Mouse (Mus musculus): Measurements from ENCODE around the gene Arhgap21.
"Not testable (repeated sequence)": the region's sequence is repeated elsewhere in the genome, so short reads cannot be mapped to it uniquely, and the experiment has no call there.

Arhgap21 gene

DNA sequence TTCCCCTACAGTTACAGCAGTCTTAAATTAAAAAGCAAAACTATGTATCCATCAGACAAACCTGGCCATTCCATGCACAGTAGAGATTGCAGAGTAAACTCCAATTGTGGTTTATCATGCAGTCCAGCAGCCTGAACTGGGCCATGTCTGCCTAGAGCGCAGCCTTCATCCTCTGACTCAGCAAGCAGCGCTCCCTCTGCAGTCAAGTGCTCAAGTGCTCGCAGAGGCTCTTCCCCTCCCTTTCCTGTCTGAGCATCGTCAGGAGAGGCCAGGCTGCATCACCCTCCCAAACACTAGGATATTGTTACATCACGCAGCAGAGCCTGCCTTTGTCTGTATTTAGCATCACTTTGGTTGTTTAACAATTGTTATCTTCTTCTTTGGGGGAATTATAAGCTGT is 25.5 kb downstream of the Arhgap21 start:
- in situ Hi-C loops (cut with MboI, MseI), result no loop called here

DNA sequence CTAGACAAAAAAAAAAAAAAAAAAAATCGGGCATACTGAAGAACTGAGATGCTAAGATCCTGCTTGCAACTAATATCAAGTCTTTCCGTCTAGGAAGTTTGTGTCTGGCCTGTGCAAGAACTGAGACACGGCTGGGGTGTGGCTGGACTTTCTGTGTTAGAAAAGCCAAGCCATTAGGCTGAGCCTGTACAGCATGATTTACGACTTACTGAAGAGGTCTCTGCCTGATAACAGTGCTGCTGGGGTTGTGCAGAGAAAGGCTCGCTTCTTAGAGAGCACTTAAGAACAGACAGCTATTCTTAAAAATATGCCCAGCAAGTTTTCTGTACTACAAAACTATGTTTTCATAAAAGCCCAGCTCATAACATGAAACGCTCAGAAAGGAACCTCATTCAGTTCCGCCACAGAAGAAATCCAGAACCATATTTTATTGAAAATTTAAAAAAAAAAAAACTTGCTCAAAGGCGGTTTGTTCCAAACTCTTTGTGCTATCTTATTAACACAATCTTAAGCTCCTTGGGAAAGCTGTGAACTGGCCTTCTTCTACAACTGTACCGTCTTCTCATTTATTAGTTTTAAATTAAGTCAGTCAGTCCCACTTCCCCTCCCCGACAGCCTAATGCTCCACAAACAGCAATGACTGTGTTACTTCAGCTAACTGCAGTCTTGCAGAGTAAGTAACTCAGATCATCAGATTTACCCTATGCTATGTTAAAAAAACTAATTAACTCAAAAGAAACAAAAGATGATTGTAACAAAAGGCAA is 26.1 kb downstream of the Arhgap21 start:
- in situ Hi-C loops (cut with MboI, MseI), result no loop called here

DNA sequence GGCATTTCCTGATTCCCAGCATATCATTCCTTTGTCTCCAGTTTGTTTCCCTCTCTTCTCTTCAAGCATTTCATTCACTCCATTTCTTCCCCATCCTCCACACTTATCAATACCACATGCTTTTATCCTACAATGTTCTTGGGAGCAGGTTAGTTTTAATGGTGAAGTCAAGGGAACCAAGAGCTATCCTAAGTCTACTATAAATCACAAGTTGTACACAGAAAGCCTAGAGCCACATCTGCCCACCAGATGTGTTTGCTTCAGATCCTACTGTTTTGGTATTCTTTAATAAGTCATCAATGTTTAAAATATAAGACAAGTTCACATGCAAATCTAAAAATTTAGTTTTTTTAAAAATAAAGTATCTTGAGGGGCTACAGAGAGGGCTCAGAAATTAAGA is 27.6 kb downstream of the Arhgap21 start:
- in situ Hi-C loops (cut with MboI, MseI), result no loop called here

DNA sequence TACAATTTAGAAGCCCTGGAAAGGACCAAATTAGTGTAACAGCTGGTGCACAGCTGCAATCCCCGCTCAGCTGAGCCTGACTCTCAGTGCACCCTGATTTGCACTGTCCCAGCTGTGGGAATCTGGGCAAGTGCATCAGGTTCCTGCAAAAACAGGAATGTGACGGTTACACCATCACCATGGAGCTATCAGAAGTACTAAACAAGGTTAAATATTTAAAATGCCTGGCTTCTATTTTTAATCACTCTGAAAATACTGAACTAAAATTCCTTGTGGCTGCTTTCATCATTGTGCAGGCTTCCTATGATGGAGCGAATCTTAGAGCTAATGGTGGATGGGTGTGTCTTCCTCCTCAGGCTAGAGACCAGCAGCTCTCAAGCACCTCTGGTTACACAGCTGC is 29.3 kb downstream of the Arhgap21 start:
- in situ Hi-C loops (cut with MboI, MseI), result no loop called here

DNA sequence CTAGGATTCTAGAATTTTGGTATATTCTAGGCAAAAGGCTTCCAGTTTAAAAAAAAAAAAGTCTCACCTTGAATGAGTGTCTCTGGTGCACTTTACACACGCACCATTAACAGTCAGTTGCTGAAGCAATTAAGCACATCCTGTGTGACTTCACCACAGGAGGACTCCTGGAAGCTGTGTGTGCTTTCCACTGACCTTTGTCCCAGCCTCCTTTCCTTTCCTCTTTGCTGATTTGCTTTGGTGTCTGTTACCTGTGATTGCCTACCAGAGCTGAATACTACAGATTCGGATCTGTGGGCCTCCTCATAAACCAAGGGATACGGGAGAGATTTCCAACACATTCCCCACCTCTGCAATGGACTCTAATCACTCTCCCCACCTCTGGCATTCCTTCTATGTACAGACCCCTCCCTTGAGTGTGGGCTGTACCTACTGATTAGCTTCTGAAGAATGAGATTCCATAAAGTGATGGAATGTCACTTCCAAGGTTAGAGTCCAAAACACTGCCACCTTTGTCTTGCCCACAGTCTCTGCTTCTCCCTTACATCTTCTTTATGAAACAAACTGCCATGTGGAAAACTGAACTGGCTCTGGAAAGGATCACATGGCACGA is 32.0 kb downstream of the Arhgap21 start:
- in situ Hi-C loops (cut with MboI, MseI), result no loop called here

DNA sequence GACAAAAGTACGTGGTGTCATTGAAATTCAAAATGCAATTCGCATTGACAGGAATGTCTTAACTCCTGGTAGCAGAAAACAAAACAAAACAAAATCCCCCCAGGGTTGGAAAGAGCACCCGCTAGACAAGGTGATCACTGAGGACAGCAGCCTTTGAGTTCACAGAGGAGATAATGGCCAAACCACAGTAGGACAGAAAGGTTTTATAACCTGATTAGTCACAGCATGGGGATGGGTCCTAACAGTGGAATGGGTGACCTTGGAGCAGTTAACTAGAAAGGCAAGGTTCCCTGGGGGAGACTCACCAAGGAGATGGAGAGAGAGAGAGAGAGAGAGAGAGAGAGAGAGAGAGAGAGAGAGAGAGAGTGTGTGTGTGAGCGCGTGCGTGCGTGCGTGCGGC is 34.3 kb downstream of the Arhgap21 start:
- in situ Hi-C loops (cut with MboI, MseI), result no loop called here

DNA sequence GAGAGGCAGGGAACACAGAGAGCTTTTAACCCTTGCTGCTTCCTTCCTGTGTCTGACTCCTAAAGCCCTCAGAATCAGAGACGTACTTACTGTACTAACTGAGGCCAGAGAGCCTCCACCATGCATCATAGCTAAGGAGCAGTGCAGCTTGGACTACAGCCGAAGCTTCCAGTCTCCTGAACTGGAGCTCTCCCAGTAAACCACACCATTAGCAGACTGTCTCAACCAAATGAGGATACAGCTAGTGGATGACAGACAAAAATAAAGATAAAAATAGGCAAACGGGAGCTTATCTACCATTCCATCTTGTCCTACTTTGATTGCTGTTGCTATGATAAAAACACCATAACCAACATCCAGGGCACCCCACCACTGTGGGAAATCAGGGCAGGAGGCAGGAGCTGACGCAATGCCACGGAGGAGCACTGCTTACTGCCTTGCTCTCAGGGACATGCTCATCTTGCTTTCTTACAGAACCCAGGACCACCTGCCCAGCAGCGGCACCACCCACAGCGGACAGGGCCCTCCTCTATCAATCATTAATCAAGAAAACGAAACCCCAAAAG is 35.9 kb downstream of the Arhgap21 start:
- in situ Hi-C loops (cut with MboI, MseI), result no loop called here

DNA sequence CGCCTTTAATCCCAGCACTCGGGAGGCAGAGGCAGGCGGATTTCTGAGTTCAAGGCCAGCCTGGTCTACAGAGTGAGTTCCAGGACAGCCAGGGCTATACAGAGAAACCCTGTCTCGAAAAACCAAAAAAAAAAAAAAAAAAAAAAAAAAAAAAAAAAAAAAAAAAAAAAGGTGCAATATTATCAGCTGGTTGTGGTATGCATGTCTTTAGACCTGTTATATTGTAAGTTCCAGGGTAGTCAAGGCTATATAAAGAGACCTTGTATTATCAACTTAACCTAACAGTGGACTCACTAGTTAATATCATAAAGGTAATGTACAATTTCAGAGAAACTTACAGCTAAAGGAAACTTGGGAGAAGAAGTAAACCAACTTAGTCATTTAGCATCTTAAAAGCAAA is 36.9 kb downstream of the Arhgap21 start:
- in situ Hi-C loops (cut with MboI, MseI), result not testable (repeated sequence)

DNA sequence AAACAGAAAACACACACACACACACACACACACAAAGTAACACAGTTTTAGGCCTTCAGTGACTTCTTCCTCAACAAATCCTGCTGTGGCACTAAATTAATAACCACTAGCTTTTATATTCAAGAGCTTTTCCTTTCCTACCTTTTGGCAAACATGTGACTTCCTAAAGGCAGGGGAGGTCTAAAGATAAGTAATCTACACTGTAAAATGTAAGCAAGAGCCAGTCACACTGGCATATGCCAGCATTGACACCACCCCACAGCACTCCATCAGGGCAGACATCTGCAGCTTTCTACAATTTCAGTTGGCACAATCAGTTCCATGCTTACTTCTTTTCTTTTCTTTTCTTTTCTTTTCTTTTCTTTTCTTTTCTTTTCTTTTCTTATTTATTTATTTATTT is 40.2 kb downstream of the Arhgap21 start:
- in situ Hi-C loops (cut with MboI, MseI), result loop anchor here (10.0 kb wide), 1 partner anchor 1874 kb away; no protein-coding TSS in a partner anchor

DNA sequence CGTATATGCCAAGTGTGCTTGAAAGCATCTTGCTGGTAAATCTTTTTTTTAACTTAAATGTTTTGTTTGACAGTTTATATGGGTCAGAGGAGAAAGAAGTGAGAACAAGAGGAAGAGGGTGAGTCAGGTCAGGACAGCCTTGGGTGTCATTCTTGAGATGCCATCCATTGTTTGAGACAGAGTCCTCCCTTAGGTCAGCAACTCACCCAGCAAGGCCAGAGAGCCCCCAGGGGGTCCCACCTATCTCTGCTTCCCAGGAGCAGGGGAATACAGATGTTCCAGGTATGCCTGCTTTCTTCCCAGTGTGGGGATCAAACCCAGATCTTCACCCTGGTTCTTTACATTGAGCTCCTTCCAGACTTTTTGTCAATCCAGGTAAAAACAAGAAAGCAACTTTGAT is 43.7 kb downstream of the Arhgap21 start:
- in situ Hi-C loops (cut with MboI, MseI), result loop anchor here (10.0 kb wide), 1 partner anchor 1870 kb away; no protein-coding TSS in a partner anchor

DNA sequence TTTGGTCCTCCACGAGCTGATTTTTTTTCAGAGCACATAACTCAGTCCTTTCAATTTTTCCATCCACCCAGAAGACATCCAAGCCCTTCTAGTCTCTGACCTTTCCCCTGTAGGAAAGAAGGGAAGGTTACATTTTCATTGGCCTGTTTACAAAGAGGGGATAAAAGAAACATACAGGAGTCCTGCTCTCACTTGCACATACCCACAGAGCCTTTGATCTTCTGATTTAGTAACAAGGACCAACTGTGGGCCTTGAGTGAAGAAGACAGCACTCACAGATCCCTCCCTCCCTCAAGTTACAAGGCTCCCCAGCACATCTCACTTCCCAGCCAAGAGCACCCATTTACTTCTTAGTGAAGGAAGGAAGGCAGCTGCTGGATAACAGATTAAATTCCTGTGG is 46.3 kb downstream of the Arhgap21 start:
- in situ Hi-C loops (cut with MboI, MseI), result loop anchor here (10.0 kb wide), 1 partner anchor 1868 kb away; no protein-coding TSS in a partner anchor

DNA sequence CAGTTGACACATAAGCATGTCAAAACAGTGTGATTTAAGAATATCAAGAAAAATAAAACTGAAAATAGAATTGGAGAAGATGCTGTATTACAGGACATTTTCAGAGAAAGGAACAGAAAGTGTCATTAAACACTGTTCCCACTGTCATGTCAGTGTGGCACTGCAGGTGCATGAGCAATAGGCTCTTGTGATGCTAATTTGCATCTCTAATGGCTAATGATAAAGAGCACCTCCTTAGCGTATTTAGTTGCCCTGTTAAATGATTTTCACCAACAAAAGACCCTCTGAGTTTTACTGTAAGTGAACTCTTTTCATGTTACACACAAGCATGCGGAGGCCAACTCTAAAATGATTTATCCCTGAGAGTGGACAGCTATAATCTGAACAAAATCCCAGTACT is 47.1 kb downstream of the Arhgap21 start:
- in situ Hi-C loops (cut with MboI, MseI), result loop anchor here (10.0 kb wide), 1 partner anchor 1867 kb away; no protein-coding TSS in a partner anchor

DNA sequence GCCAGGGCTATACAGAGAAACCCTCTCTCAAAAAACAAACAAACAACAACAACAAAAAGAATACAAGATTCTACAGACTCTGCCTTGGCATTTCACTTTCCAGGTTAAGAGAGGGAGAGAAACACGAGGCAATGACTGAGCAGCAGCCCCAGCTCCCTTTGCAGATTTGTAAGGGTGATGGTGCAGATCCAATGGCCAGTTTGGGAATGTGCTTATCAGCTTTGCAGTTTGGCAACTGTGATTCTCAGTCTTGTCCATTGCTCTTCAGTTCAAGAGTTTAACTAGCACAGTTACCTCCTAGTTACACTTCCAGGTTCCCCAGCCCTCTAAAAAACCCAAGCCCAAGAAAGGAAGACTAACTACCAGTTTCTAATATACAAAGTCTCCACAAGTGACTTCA is 47.7 kb downstream of the Arhgap21 start:
- in situ Hi-C loops (cut with MboI, MseI), result loop anchor here (10.0 kb wide), 1 partner anchor 1866 kb away; no protein-coding TSS in a partner anchor

DNA sequence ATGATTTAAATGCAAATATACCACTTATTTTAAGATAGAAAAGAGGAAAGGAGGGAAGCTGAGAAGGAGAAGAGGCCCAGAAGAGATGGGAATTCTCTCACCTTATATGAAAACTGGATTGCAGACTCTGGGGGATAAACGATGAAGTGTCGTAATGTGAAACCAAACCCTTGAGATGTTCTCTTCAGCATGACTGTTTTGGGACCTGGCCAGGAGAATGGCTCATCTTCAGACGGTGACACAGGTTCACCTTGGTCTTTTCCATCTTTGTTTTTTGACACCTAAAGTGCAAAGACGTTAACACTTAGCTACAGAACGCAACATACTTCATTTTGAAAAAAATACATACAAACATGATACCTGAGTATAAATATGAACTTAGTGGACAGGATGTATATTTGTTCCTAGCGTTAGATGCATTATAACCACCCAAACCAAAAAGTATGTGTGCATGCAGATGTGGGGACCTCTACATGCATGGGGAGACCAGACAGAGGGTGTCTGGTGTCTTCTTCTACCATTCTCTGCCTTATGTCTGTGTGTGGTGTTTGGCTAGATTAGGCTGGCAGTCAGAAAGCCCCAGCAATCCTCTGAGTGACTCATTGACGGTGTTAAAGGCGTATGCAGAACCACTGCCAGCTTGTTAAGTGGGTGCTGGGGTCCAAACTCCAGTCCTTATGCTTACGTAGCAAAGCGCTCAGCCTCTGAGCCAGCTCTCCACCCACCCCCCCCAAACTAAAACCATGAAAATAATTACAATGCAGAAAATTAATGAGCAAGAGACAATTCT is 54.0 kb downstream of the Arhgap21 start:
- in situ Hi-C loops (cut with MboI, MseI), result no loop called here

DNA sequence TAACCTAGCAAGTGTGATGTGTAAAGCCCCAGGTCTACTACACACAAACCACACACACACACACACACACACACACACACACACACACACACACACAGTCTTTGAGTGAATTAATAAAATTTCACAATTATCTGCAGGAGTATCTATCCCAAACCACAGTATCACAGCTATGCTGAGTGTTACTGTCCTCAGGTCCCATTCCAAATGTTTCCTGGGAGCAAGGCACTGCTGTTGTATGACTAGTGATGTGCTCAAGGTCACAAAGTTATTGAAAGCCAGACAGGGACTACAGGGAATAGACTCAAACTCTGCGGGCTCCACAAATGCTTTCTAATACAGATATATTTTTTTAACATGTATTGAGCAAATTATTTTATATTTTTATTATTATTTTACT is 55.7 kb downstream of the Arhgap21 start:
- in situ Hi-C loops (cut with MboI, MseI), result no loop called here

DNA sequence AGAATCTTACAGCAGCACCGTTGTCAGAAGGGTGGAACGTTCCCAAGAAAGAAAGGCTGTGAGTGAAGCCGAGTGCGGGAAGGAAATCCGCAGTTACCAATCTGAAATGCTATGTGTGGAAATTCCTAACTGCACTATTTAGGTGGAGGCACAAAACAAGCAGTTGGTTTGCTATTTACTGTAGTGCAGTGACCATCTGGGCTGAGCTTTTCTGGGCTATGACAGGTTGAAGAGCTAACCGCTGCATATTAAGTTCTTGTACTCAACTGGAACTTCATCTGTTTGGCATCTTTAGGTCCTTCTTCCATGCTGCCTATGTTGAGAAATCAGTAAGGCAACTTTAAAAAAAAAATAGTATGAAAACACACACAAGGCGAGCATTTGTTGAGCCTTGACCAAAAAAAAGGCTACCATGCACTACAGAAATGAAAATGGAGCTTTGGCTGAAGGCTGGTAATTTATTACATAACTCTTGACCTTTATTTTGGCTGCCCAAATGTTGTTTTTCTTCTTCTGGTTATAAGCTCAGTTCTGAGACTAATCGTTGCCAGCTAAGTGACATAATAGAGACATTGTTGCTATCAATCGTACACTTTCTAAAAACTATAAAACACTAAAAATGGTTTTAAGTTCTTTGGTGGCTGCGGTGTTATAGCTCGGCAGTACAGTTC is 56.2 kb downstream of the Arhgap21 start:
- in situ Hi-C loops (cut with MboI, MseI), result no loop called here

DNA sequence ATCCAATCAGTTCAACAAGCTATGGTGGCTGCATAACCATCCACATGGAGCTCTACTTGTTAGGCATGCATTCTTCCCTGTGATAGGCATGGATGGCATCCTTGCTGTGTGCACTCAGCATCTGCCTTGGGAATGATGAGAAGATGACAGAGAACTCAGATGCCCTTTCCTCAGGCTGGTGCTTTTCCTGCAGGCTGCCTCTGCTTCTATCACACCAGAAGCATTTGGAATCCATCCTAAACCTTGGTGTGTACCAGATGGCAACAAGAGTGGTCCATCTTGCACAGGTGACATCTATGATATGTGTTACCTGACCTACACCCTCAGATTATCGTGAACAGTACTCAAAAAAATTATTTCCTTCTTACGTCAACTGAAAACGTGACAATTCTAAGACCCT is 58.2 kb downstream of the Arhgap21 start:
- in situ Hi-C loops (cut with MboI, MseI), result no loop called here

DNA sequence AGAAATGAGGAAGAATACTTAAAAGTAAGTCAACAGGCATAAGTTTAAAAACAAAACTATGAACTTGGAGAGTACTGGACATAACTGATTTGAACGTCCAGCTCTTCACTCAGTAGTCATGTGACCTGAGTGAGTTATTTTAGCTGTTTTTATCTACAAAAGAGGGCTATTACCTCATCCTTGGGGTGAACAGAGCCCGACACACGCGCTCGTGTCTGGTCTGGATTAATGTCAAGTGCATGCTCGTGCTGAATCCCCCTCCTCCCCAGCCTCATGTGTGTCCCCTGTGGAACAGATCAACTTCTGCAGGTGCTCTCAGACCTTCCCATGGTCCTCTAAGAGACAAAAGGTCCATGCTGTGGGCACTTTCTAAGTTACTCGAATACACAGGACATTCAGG is 59.3 kb downstream of the Arhgap21 start:
- in situ Hi-C loops (cut with MboI, MseI), result no loop called here

DNA sequence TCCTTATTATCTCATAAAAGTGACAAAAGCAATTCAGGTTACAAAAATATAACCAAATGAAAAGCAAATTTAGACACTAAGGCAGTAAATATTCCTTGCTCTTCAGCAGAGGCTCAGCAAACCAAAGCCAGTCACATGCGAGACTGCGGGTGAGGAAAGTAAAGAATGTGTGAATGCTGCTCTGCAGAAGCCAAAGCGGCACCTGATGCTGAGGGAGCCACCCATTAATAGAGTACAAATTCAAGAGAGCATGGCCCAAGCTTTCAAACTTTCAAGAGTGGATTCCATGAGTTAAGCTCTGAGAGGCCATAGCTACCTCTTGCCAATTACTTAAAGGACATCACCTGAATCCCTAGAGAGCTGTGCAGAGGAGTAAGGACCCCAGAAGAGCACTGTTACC is 61.4 kb downstream of the Arhgap21 start:
- in situ Hi-C loops (cut with MboI, MseI), result no loop called here

DNA sequence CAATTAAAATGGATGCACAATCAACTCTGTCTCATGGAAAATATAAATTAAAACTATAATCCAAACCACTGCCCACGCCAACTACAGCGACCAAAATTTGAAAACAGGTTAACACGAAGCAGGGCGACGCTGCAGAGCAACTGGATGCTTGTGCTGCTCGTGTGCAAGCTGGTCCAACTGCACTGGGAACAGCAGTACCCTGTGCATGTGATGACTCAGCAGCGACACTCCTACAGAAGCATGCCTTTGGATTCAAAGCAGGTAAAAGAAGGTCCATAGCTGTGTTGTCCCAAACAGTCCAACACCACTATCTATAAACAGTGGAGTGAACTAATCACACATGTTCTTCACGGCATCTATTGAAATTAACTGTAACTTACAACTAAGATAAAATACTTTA is 63.3 kb downstream of the Arhgap21 start:
- in situ Hi-C loops (cut with MboI, MseI), result no loop called here

DNA sequence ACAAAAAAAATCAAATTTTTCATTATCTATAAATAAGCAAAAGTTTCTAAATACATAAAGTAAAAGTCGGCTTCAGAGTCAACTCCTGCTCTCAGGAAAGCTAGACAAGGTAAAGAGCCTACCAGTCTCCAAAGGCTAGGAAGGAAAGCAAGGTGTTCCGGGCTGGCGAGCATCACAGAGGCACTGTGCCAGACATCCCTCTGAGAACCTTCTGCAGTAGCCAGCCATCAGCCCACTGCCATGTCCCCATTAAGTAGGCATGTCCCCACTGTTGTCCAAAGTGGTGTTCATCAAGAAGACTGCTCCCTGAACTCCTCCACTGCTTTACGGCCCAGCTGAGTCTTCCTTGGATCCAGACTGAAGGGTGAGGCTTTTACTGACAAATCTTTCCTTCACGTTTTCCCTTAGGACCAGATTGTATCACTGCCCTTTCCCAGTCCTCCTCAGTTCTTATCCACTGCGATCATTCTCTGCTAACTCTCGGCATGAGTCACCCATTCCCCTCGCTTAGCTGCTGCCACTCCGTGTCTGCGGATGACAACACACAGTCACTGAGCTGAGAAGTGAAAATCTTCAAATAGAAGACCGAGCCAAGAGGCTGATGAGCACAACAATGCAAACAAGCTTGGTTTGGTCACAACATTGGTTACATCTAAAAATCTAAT is 65.6 kb downstream of the Arhgap21 start:
- in situ Hi-C loops (cut with MboI, MseI), result no loop called here

Measured in T-helper 1 cell (primary cell).